Mouse (Mus musculus): ENCODE results near the gene Arih1.

The Arih1 gene

GRCm38 (mm10) chr9:59486549-59487065, at the start of gene Arih1:
Arih1 (minus strand) TSS chr9:59486618.
- DNase-seq = peak; percentile 99

- no peak for DNase-seq
These were observed 47.5 kb upstream of the Arih1 start for GRCm38 (mm10) chr9:59533889-59534288.

GRCm38 (mm10) chr9:59533422-59533821, 47.0 kb upstream of the Arih1 start:
- no peak for DNase-seq

GRCm38 (mm10) chr9:59531645-59532044, 45.2 kb upstream of the Arih1 start:
- no peak for DNase-seq

GRCm38 (mm10) chr9:59528274-59528673, 41.9 kb upstream of the Arih1 start:
- DNase-seq = no peak

GRCm38 (mm10) chr9:59527580-59527979, 41.2 kb upstream of the Arih1 start:
- no peak for DNase-seq

- DNase-seq = no peak
These were observed 40.3 kb upstream of the Arih1 start for GRCm38 (mm10) chr9:59526727-59527126.

GRCm38 (mm10) chr9:59522906-59523305, 36.5 kb upstream of the Arih1 start:
- DNase-seq = no peak

- no peak for DNase-seq
These were observed 33.0 kb upstream of the Arih1 start for GRCm38 (mm10) chr9:59519396-59519795.

- DNase-seq = peak; percentile 70
These were observed 32.6 kb upstream of the Arih1 start for GRCm38 (mm10) chr9:59518976-59519375.

- no peak for DNase-seq
These were observed 30.7 kb upstream of the Arih1 start for GRCm38 (mm10) chr9:59517127-59517526.

GRCm38 (mm10) chr9:59515069-59515468, 28.7 kb upstream of the Arih1 start:
- DNase-seq = no peak

GRCm38 (mm10) chr9:59512381-59512780, 26.0 kb upstream of the Arih1 start:
- no peak for DNase-seq

GRCm38 (mm10) chr9:59508146-59508545, 21.7 kb upstream of the Arih1 start:
- DNase-seq = no peak

- DNase-seq = no peak
These were observed 913 bp upstream of the Arih1 start for GRCm38 (mm10) chr9:59487331-59487730.

- no peak for DNase-seq
These were observed 321 bp downstream of the Arih1 start for GRCm38 (mm10) chr9:59486076-59486518.

GRCm38 (mm10) chr9:59485511-59486075, 825 bp downstream of the Arih1 start:
- DNase-seq = peak; percentile 45

GRCm38 (mm10) chr9:59484760-59485159, 1.7 kb downstream of the Arih1 start:
- DNase-seq = no peak

- DNase-seq = peak; percentile 6
These were observed 4.0 kb downstream of the Arih1 start for GRCm38 (mm10) chr9:59482419-59482818.

GRCm38 (mm10) chr9:59476617-59477016, 9.8 kb downstream of the Arih1 start:
- DNase-seq = no peak

GRCm38 (mm10) chr9:59474838-59475237, 11.6 kb downstream of the Arih1 start:
- no peak for DNase-seq

GRCm38 (mm10) chr9:59473171-59473570, 13.2 kb downstream of the Arih1 start:
- no peak for DNase-seq

GRCm38 (mm10) chr9:59469446-59469845, 17.0 kb downstream of the Arih1 start:
- no peak for DNase-seq

GRCm38 (mm10) chr9:59464293-59464692, 22.1 kb downstream of the Arih1 start:
- DNase-seq = no peak

- DNase-seq = no peak
These were observed 27.4 kb downstream of the Arih1 start for GRCm38 (mm10) chr9:59458997-59459510.

Data from right cerebral cortex, postnatal 4 days (tissue).